Mouse (Mus musculus) heart, adult 2 months (tissue): ENCODE measurements at regions not wholly inside any gene's neighbourhood (a gene's known extent, or its start where the extent isn't known, plus 50 kb on each side); places are given as distances from the start of the nearest gene placed in this dataset.
"Not testable (repeated sequence)": the region's sequence is repeated elsewhere in the genome, so short reads cannot be mapped to it uniquely, and the experiment has no call there.

Experiments used
- CTCF ChIP-seq: fragments of 200-600 bp; IDR thresholded peaks from 2 replicates; pipeline ENCODE4 v1.8.1; 2022; ENCODE audit warnings: antibody characterized with exemption, mild to moderate bottlenecking, moderate library complexity
- EP300 ChIP-seq: fragments of 200-500 bp; IDR thresholded peaks from 2 replicates; pipeline ENCODE4 v1.6.1; 2011; ENCODE audit warnings: low read depth, low read length, control low read depth; ENCODE audit not compliant: insufficient read depth
- POLR2A ChIP-seq: fragments of 200-500 bp; IDR thresholded peaks from 2 replicates; pipeline ENCODE4 v1.6.1; 2011; ENCODE audit warnings: mild to moderate bottlenecking, low read depth, low read length, control low read depth; ENCODE audit not compliant: insufficient read depth

DNA sequence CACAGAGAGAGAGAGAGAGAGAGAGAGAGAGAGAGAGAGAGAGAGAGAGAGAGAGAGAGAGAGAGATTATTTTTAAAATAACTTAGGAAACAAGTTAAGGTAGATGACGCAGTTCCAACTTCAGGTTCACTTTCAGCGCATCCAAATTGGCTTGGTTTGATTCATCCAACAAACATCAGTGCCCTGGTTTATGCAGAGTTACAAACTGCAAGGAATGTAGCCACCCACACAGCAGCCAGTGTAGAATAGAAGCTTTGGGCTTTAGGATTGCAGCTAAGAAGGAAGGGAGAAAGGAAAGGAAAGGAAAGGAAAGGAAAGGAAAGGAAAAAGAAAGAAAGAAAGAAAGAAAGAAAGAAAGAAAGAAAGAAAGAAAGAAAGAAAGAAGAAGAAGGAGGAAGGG, 56.9 kb upstream of the Akap13 start:
- TF ChIP-seq CTCF, EP300, POLR2A: not testable (repeated sequence)
